Mouse (Mus musculus): ENCODE results near the gene Nkx2-5.

The Nkx2-5 gene

GRCm38 (mm10) chr17:26852262-26852661, 7.5 kb upstream of the Nkx2-5 start:
- in situ Hi-C loops (cut with MboI, MseI) = loop anchor here in 1 of 2 experiments (25.0 kb wide), 2 partner anchors 435 to 660 kb away; partner anchors contain the start of gene Grm4

- in situ Hi-C loops (cut with MboI, MseI) = loop anchor here in 1 of 2 experiments (25.0 kb wide), 2 partner anchors 436 to 661 kb away; partner anchors contain the start of gene Grm4
These were observed 6.3 kb upstream of the Nkx2-5 start for GRCm38 (mm10) chr17:26851136-26851460.

- in situ Hi-C loops (cut with MboI, MseI) = loop anchor here in 1 of 2 experiments (25.0 kb wide), 2 partner anchors 437 to 662 kb away; partner anchors contain the start of gene Grm4
These were observed 5.7 kb upstream of the Nkx2-5 start for GRCm38 (mm10) chr17:26850358-26851135.

GRCm38 (mm10) chr17:26849746-26850357, 5.0 kb upstream of the Nkx2-5 start:
- in situ Hi-C loops (cut with MboI, MseI) = loop anchor here in 1 of 2 experiments (10.0 to 25.0 kb wide), 3 partner anchors 437 to 1155 kb away; partner anchors contain the start of gene Grm4

- in situ Hi-C loops (cut with MboI, MseI) = loop anchor here in 1 of 2 experiments (10.0 kb wide), 1 partner anchor 1154 kb away; no protein-coding TSS in a partner anchor
These were observed 4.4 kb upstream of the Nkx2-5 start for GRCm38 (mm10) chr17:26849106-26849745.

- in situ Hi-C loops (cut with MboI, MseI) = loop anchor here in 1 of 2 experiments (10.0 kb wide), 1 partner anchor 1153 kb away; no protein-coding TSS in a partner anchor
These were observed 3.4 kb upstream of the Nkx2-5 start for GRCm38 (mm10) chr17:26848236-26848635.

GRCm38 (mm10) chr17:26847801-26848200, 3.0 kb upstream of the Nkx2-5 start:
- in situ Hi-C loops (cut with MboI, MseI) = loop anchor here in 1 of 2 experiments (10.0 kb wide), 1 partner anchor 1153 kb away; no protein-coding TSS in a partner anchor

- in situ Hi-C loops (cut with MboI, MseI) = loop anchor here in 1 of 2 experiments (10.0 kb wide), 1 partner anchor 1152 kb away; no protein-coding TSS in a partner anchor
These were observed 1.6 kb upstream of the Nkx2-5 start for GRCm38 (mm10) chr17:26846411-26846810.

GRCm38 (mm10) chr17:26845149-26846050, 591 bp upstream of the Nkx2-5 start:
- in situ Hi-C loops (cut with MboI, MseI) = loop anchor here in 1 of 2 experiments (10.0 kb wide), 1 partner anchor 1151 kb away; no protein-coding TSS in a partner anchor

- in situ Hi-C loops (cut with MboI, MseI) = loop anchor here in 1 of 2 experiments (10.0 kb wide), 1 partner anchor 1150 kb away; no protein-coding TSS in a partner anchor
These were observed 398 bp downstream of the Nkx2-5 start for GRCm38 (mm10) chr17:26844371-26844851.

GRCm38 (mm10) chr17:26843696-26844236, 1.0 kb downstream of the Nkx2-5 start:
- in situ Hi-C loops (cut with MboI, MseI) = loop anchor here in 1 of 2 experiments (10.0 kb wide), 1 partner anchor 1149 kb away; no protein-coding TSS in a partner anchor

GRCm38 (mm10) chr17:26843229-26843567, 1.6 kb downstream of the Nkx2-5 start:
- in situ Hi-C loops (cut with MboI, MseI) = loop anchor here in 1 of 2 experiments (10.0 kb wide), 1 partner anchor 1148 kb away; no protein-coding TSS in a partner anchor

GRCm38 (mm10) chr17:26842431-26843228, 2.2 kb downstream of the Nkx2-5 start:
- in situ Hi-C loops (cut with MboI, MseI) = loop anchor here in 1 of 2 experiments (10.0 kb wide), 1 partner anchor 1148 kb away; no protein-coding TSS in a partner anchor

- in situ Hi-C loops (cut with MboI, MseI) = loop anchor here in 1 of 2 experiments (10.0 kb wide), 1 partner anchor 1147 kb away; no protein-coding TSS in a partner anchor
These were observed 2.8 kb downstream of the Nkx2-5 start for GRCm38 (mm10) chr17:26841981-26842380.

GRCm38 (mm10) chr17:26840922-26841731, 3.7 kb downstream of the Nkx2-5 start:
- in situ Hi-C loops (cut with MboI, MseI) = loop anchor here in 1 of 2 experiments (10.0 kb wide), 1 partner anchor 1146 kb away; no protein-coding TSS in a partner anchor

GRCm38 (mm10) chr17:26840439-26840780, 4.4 kb downstream of the Nkx2-5 start:
- in situ Hi-C loops (cut with MboI, MseI) = loop anchor here in 1 of 2 experiments (10.0 kb wide), 1 partner anchor 1146 kb away; no protein-coding TSS in a partner anchor

GRCm38 (mm10) chr17:26839718-26840438, 4.9 kb downstream of the Nkx2-5 start:
- in situ Hi-C loops (cut with MboI, MseI) = loop anchor here in 1 of 2 experiments (10.0 kb wide), 1 partner anchor 1145 kb away; no protein-coding TSS in a partner anchor

All from T-helper 17 cell (primary cell).